Mouse (Mus musculus): ENCODE measurements around the gene Zfp507. TPM values are rescaled to one million over a fixed set of nuclear protein-coding genes. Genes with fewer than 3 reads are reported as not detected.

The Zfp507 gene
- total and polyA plus RNA-seq, 2 experiments from 2014 or later = 5.9 to 8.4 TPM

DNA sequence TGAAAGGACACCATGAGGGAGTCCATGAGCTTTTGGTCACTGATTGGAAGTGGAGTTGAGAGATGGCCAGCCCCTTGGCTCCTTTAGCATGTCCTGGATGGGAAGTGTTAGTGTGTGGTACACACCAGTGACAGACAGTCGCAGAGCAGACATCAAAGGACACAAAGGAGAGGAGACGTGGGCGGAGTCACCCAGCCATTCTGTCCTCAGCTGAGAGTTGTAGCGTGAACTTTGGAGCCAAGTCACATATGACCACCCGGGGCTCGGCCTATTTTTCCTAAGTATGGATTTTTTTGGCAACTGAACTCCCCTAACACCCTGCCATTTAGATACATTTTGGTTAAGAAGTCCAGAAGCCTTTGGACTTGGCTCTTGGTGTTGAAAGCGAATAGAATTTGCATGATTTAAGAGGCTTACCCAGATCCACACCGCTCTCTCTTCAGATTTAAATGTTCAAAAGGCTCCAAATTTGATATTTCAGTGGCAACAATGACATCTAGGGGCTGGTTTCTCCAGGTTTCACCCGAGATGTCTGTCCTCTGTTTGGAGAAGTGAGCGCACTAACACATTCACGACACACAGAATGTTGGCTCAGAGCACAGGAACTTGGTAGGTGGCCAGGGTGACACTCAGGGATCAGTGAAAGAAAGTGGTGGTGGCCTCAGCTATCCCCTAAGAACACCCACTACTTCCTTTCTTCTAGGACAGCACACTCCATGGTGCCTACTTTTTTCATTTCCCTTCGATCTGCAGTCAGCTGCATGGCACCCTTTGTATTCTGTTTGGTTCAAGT, 12.2 kb upstream of the Zfp507 start:
- WGBS = 68% methylated on average over 12 of the region's 12 CpGs

DNA sequence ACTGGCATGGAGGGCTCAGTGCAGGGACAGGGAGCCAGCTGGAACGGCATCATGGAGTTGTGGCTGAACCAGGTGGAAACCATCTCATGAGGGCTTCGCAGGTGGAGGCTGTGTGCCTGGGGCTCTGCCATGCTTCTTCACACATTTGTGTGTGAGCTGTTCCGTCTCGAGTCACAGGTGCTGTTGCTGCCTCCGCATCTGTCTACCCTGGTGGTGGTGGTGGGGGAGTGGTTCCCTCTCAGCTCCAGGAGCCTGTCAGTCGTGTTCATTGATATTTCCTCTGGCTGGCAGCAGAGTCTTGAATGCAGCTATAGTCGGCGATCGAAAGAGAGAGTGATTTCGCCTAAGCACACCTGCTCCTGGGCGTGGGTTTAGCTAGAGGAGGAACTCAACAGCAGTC, 10.5 kb upstream of the Zfp507 start:
- H3K9me3 ChIP-seq (replicated peaks; ENCODE audit: control insufficient read depth, low read length) = no peaks in the 10 kb centered on the region; the same call in 1 of the 2 replicates
- H3K4me1 ChIP-seq (ENCODE audit: control insufficient read depth, insufficient read depth) = no peaks in the 10 kb centered on the region

More for the DNA sequence above, 12.2 kb upstream of the Zfp507 start:
- Histone ChIP-seq H3K4me3 (ENCODE audit: low read depth, low read length) (no peak overlapping the region), H3K27me3 (ENCODE audit: control insufficient read depth, insufficient read depth, low read length) (no peaks in the 10 kb centered on the region), H3K36me3 (replicated peaks; ENCODE audit: control insufficient read depth, insufficient read depth, low read length) (no peaks in the 10 kb centered on the region), H3K9ac (replicated peaks; ENCODE audit: low read depth, low read length) (no peak overlapping the region), H3K4me1 (ENCODE audit: control insufficient read depth, insufficient read depth) (no peaks in the 10 kb centered on the region), H3K9me3 (replicated peaks; ENCODE audit: control insufficient read depth, low read length) (no peaks in the 10 kb centered on the region; the same call in 1 of the 2 replicates), H3K27ac (ENCODE audit: low read depth) (no peak overlapping the region), H3K4me2 (ENCODE audit: low read depth, low read length) (no peak overlapping the region)
- ATAC-seq (ENCODE audit: insufficient read depth, low read depth) = no peak
- no peak for DNase-seq (ENCODE audit: low spot score)
- TF ChIP-seq CTCF (IDR thresholded peaks at IDR 0.05; ENCODE audit: low read depth) (no peak), EP300 (IDR thresholded peaks at IDR 0.05; ENCODE audit: low read depth) (no peak)

DNA sequence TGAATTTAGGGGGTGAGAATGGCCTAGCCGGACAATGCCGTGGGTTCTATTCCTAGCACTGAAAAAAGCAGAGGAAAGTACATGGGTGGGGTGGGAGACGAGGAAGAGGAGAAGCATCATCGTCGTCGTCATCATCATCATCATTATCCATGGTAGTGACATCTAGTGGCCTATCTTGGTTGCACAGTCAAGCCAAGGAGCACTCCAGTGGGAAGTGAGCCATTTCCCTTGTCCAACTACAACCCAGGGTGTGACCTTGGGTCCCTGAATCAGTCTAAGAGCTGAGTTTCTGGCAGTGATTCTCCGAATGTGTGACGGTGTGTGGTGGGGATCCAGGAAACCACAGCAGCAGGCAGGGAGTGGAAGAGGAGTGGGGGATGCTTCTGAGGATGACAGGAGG, 7.9 kb upstream of the Zfp507 start:
- DNase-seq (ENCODE audit: low spot score) (no peak), ATAC-seq (ENCODE audit: insufficient read depth, low read depth) (no peak)
- H3K4me3 ChIP-seq (ENCODE audit: low read depth, low read length) = no peak overlapping the region
- H3K9me3 ChIP-seq (replicated peaks; ENCODE audit: control insufficient read depth, low read length) = no peaks in the 10 kb centered on the region
- no peaks in the 10 kb centered on the region for H3K27me3 ChIP-seq (ENCODE audit: control insufficient read depth, insufficient read depth, low read length)
- H3K9ac ChIP-seq (replicated peaks; ENCODE audit: low read depth, low read length) = no peak overlapping the region
- no peak overlapping the region for H3K4me2 ChIP-seq (ENCODE audit: low read depth, low read length)
- H3K4me1 ChIP-seq (ENCODE audit: control insufficient read depth, insufficient read depth) = no peaks in the 10 kb centered on the region
- TF ChIP-seq CTCF (IDR thresholded peaks at IDR 0.05; ENCODE audit: low read depth) (peak; percentile 44), EP300 (IDR thresholded peaks at IDR 0.05; ENCODE audit: low read depth) (no peak)
- H3K27ac ChIP-seq (ENCODE audit: low read depth) = no peak overlapping the region
- H3K36me3 ChIP-seq (replicated peaks; ENCODE audit: control insufficient read depth, insufficient read depth, low read length) = no peaks in the 10 kb centered on the region
- 43% methylated on average over 8 of the region's 8 CpGs for WGBS

More for the DNA sequence above, 10.5 kb upstream of the Zfp507 start:
- H3K27ac ChIP-seq (ENCODE audit: low read depth) = no peak overlapping the region
- H3K36me3 ChIP-seq (replicated peaks; ENCODE audit: control insufficient read depth, insufficient read depth, low read length) = no peaks in the 10 kb centered on the region
- DNase-seq (ENCODE audit: low spot score) (no peak), ATAC-seq (ENCODE audit: insufficient read depth, low read depth) (no peak)
- H3K9ac ChIP-seq (replicated peaks; ENCODE audit: low read depth, low read length) = no peak overlapping the region
- H3K27me3 ChIP-seq (ENCODE audit: control insufficient read depth, insufficient read depth, low read length) = no peaks in the 10 kb centered on the region
- no peak overlapping the region for H3K4me3 ChIP-seq (ENCODE audit: low read depth, low read length)
- TF ChIP-seq EP300 (IDR thresholded peaks at IDR 0.05; ENCODE audit: low read depth) (no peak), CTCF (IDR thresholded peaks at IDR 0.05; ENCODE audit: low read depth) (no peak)
- 72% methylated on average over 11 of the region's 11 CpGs for WGBS
- no peak overlapping the region for H3K4me2 ChIP-seq (ENCODE audit: low read depth, low read length)

DNA sequence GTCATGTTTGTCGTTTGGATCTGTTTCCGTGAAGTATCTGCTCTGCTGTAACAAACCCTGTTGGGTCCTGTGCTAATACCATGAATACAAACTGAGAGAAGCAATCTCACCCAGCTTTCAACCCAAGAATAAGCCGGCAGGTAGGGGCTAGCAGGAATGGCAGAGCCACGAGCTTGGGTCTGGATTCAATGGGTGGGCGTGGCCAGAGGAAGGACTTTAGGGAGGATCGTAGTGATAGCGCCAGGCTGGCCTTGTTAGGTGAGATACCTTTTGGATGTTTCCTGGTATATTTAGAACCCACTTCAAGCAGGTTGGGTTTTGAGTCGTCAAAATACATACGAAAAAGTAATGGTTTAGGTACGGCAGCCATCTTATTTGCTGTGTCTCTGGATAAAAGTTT, 1.4 kb upstream of the Zfp507 start:
- H3K27me3 ChIP-seq (ENCODE audit: control insufficient read depth, insufficient read depth, low read length) = no peaks in the 10 kb centered on the region
- no peak overlapping the region for H3K27ac ChIP-seq (ENCODE audit: low read depth)
- ATAC-seq (ENCODE audit: insufficient read depth, low read depth) (no peak), DNase-seq (ENCODE audit: low spot score) (no peak)
- no peak overlapping the region for H3K4me3 ChIP-seq (ENCODE audit: low read depth, low read length)
- H3K36me3 ChIP-seq (replicated peaks; ENCODE audit: control insufficient read depth, insufficient read depth, low read length) = peaks cover 17% of the 10 kb centered on the region
- 69% methylated on average over 10 of the region's 10 CpGs for WGBS
- no peaks in the 10 kb centered on the region for H3K9me3 ChIP-seq (replicated peaks; ENCODE audit: control insufficient read depth, low read length)
- no peak overlapping the region for H3K4me2 ChIP-seq (ENCODE audit: low read depth, low read length)
- TF ChIP-seq CTCF (IDR thresholded peaks at IDR 0.05; ENCODE audit: low read depth) (no peak), EP300 (IDR thresholded peaks at IDR 0.05; ENCODE audit: low read depth) (no peak)
- no peaks in the 10 kb centered on the region for H3K4me1 ChIP-seq (ENCODE audit: control insufficient read depth, insufficient read depth)
- no peak overlapping the region for H3K9ac ChIP-seq (replicated peaks; ENCODE audit: low read depth, low read length)

DNA sequence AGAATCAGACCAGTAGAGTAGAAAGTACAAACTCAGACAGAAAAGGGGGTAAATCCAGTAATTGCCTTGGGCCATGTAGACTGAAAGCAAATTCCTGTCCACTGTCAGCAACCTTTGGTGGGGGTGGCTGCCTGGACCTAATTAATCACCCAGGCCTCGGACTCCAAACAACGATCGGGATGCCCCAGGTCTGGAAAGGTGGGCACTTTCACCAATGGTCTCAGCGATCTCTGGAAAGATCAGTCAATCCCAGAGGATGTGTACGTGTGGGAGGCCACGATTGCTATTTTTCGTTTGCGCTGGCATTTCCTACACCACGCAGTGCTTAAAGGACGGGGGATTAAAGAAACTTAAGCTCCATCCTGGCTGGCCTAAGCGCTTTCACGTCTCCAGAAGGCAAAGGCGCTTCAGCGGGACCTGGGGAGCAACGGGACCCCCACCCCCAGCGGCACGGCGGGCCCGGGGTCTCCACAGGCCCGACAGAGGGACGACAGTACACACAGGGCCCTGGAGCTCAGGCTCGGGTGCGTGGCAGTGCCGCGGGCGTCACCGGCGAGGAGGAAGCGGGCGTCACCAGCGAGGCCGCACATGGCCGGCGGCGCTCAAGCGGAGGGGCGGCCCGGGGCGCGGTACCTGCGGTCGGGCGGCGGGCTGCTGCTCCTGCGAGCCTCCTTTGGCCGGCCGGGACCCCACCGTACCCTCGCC, 450 bp downstream of the Zfp507 start:
- Histone ChIP-seq H3K4me1 (ENCODE audit: control insufficient read depth, insufficient read depth) (no peaks in the 10 kb centered on the region), H3K4me3 (ENCODE audit: low read depth, low read length) (peak overlapping the region; percentile 86), H3K36me3 (replicated peaks; ENCODE audit: control insufficient read depth, insufficient read depth, low read length) (peaks cover 26% of the 10 kb centered on the region), H3K9ac (replicated peaks; ENCODE audit: low read depth, low read length) (peak overlapping the region; percentile 92), H3K9me3 (replicated peaks; ENCODE audit: control insufficient read depth, low read length) (no peaks in the 10 kb centered on the region), H3K27ac (ENCODE audit: low read depth) (peak overlapping the region; percentile 81), H3K27me3 (ENCODE audit: control insufficient read depth, insufficient read depth, low read length) (no peaks in the 10 kb centered on the region), H3K4me2 (ENCODE audit: low read depth, low read length) (peak overlapping the region; percentile 91)
- DNase-seq (ENCODE audit: low spot score) (peak; percentile 25), ATAC-seq (ENCODE audit: insufficient read depth, low read depth) (peak; percentile 80)
- WGBS = 0% methylated on average over 36 of the region's 49 CpGs
- TF ChIP-seq EP300 (IDR thresholded peaks at IDR 0.05; ENCODE audit: low read depth) = no peak
- no peak for TF ChIP-seq CTCF (IDR thresholded peaks at IDR 0.05; ENCODE audit: low read depth)

All from heart, postnatal 0 days (tissue).